Mouse (Mus musculus) MEL-GATA-1-ER (cell line): ENCODE results near the gene Utrn.

Experiments used
- DNase-seq: peaks from one replicate; pipeline ENCODE4 v3.0.0-alpha.2; 2012; ENCODE audit warnings: low read depth; ENCODE audit errors: extremely low read depth

Gene Utrn

DNA sequence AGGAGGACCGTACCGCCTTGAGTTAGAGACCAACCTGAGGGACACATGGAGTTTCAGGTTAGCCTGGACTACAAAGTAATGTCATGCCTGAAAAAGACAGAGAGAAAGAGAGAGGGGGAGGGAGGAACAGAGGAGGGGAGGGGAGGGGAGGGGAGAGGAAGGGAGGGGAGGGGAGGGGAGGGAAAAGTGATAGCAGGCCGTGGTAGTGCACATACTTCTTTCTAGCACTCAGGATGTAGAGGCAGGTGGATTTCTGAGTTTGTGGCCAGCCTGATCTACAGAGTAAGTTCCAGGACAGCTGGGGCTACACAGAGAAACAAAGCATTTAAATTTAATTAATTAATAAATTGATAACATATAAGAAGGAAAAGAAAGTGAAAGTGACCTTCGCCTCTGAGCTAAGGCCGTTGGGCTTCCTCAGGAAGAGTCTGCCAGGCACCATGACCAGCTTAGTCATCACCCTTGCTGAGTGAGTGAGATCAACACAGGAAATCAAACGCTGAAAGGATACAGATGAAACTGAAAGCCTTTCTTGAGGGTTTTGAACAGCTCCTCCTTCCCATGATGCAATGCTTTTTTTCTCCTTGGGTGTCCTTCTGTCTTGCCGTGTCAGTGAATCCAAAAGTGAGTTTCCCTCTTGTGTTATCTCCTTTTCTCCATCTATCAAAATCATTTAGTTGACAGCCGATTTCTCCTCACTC is 5.6 kb upstream of the Utrn start:
- DNase-seq, result peak; percentile 49

DNA sequence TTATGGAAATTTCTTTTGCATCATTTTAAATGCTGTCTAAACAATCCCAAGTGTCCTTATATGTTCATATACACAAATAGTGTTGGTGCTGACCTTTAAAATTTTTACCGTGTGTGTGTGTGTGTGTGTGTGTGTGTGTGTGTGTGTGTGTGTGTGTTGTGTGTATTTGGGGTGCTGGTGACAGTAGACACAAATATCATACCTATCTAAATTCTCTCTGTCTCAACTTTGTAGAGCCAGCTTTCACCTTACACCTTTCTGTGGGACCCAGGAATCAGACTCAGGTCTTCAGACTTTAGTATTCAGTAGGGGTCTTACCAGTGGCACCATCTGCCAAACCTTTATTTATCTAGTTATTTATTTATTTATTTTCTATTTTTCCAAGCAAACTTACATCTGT is 681 bp upstream of the Utrn start:
- no peak for DNase-seq

DNA sequence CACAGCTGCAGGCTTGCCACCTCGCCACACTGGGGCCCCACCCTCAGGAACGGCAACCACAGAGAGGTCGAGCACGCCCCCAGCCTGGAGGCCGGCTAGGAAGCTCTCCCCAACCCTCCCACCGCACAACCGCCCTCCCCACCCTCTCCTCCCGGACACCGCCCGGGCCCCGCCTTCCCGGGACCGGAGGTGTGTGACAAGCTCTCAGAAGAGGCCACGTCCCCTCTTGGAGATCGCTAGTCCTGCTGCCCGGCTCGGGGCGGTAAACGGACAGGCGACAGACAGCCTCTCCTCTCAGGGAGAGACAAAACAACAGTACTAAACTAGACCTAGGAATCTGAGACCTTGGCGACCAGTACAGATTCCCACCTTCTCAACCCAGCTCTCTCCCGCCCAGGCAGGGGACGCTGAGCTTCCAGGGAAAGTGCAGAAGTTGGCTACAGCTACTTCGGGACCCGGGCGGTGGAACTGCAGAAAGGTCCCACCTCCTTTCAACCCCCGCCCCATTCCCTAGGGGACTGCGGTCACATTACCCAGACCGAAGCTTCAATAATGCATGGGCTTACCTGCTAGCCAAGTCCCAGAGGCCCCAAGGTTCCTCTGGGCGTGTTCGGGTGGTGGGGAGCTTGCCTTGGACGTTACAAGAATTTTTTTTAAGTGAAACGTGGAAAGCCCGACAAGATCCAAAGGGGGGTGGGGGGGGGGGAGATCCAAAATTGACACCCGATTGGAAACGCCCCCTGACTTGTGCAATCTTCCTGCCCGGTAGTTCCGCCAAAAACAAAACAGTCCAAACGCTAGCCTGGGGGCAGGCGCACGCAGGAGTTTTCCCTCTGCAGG is 756 bp downstream of the Utrn start:
- peak; percentile 73 for DNase-seq

DNA sequence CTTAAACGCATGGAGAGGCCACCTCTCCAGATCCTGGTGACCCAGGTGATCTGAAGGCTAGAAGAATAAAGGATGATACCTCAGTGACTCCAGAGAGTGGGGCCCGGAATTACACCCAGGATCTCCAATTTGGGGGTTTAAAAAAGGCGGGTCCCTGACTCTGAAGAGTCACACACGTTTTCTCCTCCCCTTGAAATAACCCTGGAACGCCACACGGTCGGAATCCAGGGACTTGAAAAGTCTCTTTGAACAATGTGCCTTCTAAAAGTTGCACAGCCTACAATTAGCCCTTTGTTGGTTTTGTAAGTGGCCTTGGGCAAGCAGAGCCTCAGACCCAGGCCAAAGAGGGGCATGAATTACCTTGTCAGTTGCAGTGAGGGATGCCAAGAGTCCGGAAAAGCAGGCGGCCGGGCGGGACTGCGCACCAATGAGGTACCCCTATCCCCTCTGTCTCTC is 1.4 kb downstream of the Utrn start:
- DNase-seq, result no peak

DNA sequence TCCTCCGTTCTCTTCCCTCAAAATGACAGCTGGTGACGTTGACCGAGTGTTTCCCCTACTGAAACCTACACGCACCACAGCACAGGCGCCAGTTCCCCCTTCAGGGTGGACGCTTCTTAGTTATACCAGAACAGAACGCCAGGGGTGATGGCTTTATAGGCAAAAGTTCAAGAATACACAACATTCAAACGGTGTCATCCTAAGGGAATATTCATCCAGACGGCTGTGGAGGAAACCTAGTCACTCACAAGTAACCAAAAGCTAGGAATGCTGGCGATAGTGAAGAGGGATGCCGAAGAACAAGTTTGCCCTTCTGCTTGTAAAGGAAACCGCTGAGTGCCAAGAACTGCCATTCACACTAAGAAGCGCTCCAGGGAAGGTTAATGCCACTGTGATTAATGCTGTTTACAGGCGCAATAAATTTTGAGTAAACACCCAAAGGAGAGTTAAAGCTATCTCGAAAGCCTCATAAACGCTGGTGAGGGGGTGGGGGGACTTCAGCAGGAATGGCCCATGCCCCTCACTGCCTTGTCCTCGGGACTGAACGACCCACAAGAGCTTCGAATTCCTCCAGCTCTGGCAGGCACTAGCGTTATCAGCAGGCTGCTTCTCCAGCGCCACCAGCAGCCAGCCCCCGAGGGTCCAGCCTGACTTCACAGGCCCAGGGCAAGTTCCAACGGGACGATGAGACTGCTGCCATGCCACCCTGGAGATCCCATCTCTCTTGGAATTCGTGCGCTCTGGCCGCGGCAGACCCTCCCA is 2.0 kb downstream of the Utrn start:
- DNase-seq, result peak; percentile 73

DNA sequence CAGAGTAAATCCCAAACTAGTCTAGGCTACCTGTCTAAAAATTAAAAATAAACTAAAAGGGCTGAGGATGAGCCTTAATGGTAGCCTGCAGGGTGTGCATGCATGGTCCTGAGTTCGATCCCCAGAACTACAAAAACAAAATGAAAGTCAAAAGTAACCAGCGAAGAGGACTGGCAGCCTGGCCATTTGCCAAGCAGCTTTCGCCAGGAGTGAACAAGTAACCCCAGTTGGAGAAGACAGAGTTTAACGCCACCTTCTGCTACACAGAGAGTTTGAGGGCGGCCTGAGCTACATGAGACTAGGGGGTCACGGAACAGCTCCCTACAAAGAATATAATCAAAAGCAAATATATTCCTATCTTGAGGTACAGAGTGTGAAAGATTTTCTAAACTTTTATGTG is 4.0 kb downstream of the Utrn start:
- no peak for DNase-seq

DNA sequence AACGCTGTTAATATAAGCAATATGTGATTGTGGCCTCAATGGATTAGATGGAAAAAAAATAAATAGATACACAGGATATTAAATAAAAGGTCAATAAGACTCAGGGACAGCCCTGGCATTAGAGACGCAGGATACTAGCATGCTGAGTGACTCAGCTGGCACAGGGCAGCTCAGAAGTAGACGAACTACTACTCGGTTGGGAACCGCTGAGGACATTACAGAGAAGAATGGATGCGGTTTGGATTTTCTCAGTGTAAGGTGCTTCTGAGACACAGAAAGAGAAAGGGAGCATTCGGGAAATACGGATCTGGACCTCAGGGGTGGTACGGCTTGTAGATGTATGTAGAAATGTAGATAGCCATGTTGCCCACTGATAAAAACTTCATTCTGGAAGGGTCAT is 5.6 kb downstream of the Utrn start:
- DNase-seq, result no peak

DNA sequence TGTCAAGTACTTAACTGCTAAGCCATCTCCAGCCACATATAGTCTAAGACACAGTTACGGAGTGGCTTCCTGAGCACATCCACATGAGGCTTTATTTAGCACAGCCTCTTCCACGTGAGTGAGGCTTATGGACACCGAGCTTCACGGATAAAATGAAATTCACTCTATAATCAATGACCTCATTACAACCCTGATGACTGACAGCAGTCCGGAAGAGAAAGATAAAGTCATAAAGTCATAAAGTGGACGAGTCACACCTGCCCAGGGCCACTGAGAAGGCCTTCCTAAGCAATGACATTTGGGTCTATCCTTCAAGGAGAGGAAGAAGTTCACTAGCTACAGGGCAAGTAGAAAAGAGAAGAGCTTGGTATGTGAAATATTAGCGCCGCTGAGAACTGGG is 7.1 kb downstream of the Utrn start:
- no peak for DNase-seq

DNA sequence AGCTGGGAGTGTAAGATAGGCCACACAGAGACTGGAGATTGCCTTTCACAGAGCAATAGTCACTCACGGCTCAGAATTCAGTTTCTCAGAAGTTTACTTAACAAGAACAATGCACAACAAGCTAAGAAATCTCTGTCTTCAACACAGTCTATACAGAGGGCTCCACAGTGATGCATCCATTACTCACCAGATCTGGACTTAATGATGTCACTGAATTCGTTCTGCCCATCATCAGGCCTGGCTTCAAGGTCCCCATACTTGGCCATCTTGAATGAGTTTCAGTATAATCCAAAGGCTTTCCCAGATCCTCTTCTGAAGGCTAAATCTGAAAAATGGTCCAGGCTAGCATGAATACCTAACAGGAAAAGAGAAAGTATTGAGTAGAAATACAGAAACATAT is 7.8 kb downstream of the Utrn start:
- DNase-seq, result no peak

DNA sequence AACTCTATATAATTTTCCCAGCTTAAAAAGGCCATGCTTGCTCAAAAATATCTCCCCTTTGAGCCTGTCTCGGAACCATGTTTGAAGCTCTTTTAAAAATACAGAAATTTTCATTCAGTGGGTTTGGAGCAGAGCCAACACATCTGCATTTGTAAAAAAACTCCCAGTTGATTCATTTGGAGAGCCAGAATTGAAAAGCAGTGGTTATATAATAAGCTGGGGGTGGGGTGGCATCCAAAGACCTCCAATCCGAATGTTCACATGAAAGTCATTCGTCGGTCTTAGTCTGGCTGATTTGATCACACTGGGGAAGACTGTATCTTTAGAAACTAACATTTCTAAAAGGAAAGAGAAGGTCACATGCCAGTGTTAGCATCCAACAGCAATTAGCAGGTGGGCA is 8.4 kb downstream of the Utrn start:
- DNase-seq, result no peak

DNA sequence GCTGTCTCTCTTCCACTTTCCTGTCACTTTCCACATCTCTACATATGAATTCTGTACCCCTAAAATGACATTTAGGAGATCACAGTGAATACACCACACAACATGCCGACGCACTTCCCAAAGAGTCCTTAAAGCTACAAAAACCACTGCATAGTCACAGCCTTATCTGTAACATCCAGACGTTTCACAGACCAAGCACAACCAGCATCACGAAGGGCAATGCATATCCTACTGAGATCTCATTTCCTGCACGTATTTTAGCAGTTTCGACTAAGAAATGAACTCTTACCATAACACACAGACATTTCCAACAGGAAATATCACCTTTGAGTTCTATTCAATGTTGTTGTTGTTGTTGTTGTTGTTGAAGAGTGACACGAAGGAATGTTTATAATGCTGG is 8.8 kb downstream of the Utrn start:
- DNase-seq, result peak; percentile 78

DNA sequence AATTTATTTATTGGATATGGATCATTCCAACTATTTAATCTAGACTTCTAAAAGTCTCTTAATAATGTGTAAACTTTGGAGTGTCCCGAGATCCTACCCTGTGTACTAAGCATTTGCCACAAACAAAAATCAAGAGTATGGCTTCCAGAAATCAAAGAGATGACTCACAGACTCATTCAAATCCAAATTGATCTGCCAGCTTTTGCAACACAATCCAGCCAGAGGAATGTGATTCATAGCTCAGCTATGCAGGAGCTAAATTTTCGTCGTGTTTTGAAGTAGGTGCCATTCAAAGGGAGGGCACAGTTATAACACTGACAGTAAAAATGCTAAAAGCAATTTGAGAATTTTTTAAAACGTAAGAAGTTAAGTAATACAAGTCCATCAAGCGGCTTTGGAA is 11.1 kb downstream of the Utrn start:
- DNase-seq, result no peak

DNA sequence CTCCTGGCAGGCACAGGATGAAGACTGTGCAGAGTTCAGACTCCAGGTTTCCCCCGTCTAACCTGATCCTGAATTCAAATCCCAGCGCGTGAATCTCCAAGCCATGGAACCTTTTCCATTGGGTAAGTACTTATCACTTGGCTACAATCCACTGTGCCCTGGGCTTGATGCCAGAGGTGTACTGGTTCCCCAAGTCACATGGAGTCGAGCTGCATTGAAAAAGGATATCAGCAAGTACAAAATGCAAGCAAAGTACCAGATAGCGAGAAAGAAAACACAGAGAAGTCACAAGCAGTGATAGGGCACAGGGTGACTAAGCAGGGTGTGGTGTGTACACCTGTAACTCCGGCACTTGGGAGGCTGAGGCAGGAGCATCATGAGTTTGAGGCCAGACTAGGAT is 14.9 kb downstream of the Utrn start:
- DNase-seq, result no peak

DNA sequence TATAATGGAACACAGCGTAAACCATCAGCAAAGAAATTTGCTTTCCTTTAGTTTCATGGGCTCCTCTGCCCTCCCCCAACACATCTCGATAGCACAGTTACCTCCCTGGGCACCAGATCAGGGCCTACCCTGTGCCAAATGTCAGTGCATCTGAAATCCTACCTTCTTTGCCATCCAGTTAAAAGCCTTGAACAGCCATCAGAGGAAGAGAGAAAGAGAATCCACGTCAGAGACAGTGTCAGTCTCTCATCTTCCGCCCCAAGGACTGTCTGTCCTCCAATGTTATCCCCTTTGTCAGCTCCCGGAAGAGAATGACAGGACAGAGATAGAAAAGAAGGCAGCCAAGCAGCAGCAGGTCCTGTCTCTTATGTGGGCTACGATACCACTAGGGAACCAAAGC is 15.4 kb downstream of the Utrn start:
- DNase-seq, result no peak

DNA sequence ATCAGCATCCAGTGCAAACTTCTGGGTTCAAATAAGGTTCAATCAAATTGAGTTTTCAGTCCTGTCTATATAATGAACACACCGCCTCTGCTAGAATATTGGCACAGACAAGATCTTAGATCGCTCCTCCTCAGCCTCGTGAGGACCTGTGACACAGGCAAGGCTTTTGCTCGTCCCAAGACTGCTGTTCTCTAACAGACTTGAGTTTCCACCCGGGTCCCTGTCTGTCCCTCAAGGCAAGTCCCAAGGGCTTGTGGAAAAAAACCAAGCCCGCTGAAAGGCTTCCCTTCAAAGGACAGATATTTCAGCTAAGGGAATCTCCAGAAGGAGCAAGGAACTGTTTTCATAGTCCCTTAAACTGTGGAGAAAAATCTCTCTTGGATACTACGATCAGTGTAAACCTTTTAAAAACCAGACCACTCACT is 16.0 kb downstream of the Utrn start:
- no peak for DNase-seq

DNA sequence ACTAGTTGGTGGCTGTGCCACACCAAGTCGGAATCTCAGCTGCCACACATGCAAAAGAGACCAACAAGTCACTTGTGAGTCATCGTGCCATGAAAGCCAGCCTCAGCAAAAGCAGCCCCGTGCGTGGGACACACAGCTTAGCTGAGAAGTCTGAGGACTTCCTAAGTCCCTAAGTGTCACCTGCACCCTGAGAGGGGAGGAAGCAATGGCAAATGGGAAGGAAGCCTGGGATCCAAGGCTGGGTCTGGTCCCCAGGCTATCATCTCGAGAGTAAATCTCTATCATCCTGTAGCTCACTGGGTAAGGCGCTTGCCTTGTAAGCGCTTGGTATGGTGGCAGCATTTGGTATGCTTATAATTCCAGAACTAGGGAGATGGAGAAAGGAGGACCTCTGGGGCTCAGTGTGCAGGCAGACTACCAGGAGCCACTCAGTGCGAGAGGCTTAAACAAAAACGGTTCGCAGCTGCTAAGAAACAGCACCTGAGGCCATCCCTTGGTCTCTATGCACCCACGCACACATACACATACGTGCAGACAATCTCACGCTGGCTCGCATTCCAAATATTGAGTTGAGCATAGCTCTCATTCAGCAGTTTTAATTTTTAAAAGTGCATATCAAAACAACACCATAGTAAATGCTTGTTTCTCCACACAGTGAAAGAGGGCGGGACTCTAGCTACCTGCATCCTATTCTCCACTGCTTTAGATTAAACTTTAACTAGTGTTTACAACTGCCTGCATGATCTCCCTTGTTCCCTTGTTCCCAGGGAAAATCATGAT is 16.6 kb downstream of the Utrn start:
- no peak for DNase-seq

DNA sequence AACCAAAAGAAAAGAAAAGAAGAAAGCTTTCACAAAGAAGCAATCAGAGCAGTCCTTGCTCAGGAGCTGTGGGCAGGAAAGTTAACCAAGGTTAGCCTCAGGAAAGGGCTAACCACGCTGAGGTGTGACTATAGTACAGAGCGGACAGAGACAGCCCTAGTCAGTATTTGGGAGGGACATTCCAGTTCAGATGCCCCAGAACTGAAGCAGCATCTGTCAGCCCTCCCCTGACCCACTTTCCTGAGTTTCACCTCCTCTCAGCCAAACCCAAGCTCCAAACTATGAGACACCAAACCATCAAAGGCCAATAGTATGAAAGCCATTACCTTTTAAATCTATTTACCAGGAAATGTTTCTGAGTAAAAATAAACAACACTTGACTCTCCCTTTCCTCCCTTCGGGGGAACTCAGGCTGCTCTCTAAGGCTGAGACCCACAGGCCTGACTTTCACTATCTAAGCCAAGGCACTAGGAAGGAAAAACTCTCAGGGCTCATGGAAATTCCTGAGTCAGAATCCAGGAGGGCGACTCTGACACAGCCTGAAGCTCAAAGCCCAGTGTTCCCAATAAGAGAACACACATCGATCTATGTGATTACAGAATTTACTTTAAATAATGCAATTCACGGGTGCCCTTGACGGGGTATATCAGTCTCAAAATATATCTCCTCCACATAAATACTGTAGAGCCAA is 18.2 kb downstream of the Utrn start:
- no peak for DNase-seq

DNA sequence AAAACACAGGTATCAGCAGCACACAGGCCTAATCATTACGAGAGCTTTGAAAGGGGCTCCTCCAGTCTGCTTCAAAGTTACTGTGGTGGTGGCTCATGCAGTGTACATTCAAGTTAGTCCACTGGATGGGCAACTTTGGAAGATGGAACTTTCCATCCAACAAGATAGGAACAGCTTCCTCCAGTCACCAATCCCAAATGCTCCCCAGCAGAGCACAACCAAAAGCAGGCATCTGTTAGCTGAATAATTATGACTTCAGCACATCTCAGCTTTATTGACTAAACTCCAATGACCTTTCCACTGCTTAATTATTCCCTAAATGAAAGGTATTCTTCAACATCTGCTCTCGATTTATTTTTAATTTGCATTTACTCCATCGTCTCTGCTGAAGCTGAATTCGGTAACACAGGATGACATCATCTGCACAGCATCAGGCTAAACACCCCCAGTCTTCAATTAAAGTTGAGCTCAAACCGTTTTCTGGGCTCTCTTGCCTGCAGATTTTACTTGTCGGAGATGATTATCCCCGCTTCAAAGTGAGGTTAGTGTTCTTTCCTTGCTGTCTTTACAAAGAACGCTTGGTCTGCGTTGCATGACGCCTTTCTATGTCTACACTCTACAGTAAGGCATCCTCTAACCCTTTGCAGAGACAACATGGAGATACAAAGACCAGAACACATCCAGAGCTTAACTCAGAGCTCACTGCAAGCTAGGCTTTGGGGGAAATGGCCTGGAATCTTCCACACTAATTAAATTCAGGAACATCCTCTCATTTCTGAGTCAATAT is 20.6 kb downstream of the Utrn start:
- DNase-seq, result no peak

DNA sequence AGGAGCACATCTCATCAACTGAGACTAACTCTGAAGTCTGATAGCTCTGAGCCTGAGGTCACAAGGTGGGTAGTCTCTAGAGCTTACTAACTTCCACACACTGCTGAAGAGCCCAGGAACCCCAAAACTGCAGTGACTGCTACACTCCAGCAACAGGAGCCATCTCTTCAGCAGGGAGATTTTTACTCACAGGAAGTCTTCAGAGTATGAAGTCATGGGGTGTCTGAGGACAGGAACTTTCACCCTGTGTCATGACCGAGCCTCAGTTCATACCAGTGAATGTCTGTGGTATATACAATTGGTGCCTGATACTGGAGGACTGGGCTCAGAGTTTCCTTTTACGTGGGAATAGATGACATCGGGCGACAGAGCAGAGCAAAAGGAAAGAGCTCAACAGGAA is 26.6 kb downstream of the Utrn start:
- no peak for DNase-seq

DNA sequence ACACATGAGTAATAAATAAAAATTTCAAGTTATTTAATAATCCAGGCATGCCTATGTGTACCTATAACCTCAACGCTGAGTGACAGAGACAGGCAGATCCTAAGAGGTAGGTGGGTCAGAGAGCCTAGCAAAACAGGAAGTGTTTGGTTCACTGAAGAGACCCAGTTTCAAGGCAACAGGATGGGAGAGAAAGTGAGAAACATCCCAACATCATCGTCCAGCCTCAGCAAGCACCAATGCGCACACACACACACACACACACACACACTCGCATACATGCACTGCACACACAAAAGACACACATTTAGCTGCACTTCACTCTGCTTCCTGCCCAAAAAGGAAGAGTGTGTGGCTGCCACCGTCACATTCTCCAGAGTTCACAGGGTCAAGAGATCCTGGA is 27.7 kb downstream of the Utrn start:
- no peak for DNase-seq
